Mouse (Mus musculus): ENCODE measurements around the gene Cyp2c40. TPM values are rescaled to one million over a fixed set of nuclear protein-coding genes. Genes with fewer than 3 reads are reported as not detected.

The Cyp2c40 gene
- polyA plus RNA-seq (2012; rRNA removed), result not detected in 2 replicates

GRCm38 (mm10) chr19:39812714-39813113 lies at the start of gene Cyp2c40:
Gene Cyp2c40, minus strand, starts transcription at chr19:39812814.

GRCm38 (mm10) chr19:39740920-39741319 lies 71.7 kb downstream of the Cyp2c40 start, which contains the start of gene Cyp2c68:
Gene Cyp2c68, minus strand, starts transcription at chr19:39741054.

Other genes with a start within 250 kb of the Cyp2c40 start
- gene Cyp2c67, start 163.8 kb downstream of the Cyp2c40 start, polyA plus RNA-seq (2012; rRNA removed), result not detected in 2 replicates
- gene Cyp2c68, start 71.8 kb downstream of the Cyp2c40 start, polyA plus RNA-seq (2012; rRNA removed), result 0.03 and 0.04 TPM in 2 replicates
- not detected in 2 replicates for gene Cyp2c69, start 74.0 kb upstream of the Cyp2c40 start, polyA plus RNA-seq (2012; rRNA removed)
- gene Cyp2c37, start 179.6 kb upstream of the Cyp2c40 start, polyA plus RNA-seq (2012; rRNA removed), result not detected in 2 replicates

All from stomach, adult 2 months (tissue).